Mouse (Mus musculus) liver, adult 2 months (tissue): Measurements from ENCODE around the gene Pawr. TPM values are rescaled to one million over a fixed set of nuclear protein-coding genes. Genes with fewer than 3 reads are reported as not detected.

ENCODE experiments used
- DNase-seq: peaks from one replicate; pipeline ENCODE4 v3.0.0-alpha.2; 2011; ENCODE audit warnings: low read depth, low spot score; ENCODE audit errors: extremely low read depth
- H3K27ac ChIP-seq: fragments of 200-500 bp; replicated peaks from 2 replicates; pipeline ENCODE4 v1.5.1; 2012; ENCODE audit warnings: low read depth, mild to moderate bottlenecking, control low read depth, inconsistent platforms, low read length; ENCODE audit not compliant: insufficient read depth
- H3K27me3 ChIP-seq: fragments of 200-500 bp; 2 replicates; pipeline ENCODE4 v1.6.1; 2012; ENCODE audit warnings: mild to moderate bottlenecking, moderate library complexity, low read length, inconsistent platforms; ENCODE audit not compliant: control insufficient read depth, insufficient read depth
- H3K36me3 ChIP-seq: fragments of 200-500 bp; 2 replicates; pipeline ENCODE4 v1.6.1; 2012; ENCODE audit warnings: low read length, inconsistent platforms; ENCODE audit not compliant: control insufficient read depth, insufficient read depth
- H3K4me1 ChIP-seq: fragments of 200-500 bp; 2 replicates; pipeline ENCODE4 v1.6.1; 2011; ENCODE audit warnings: low read length; ENCODE audit not compliant: control insufficient read depth, insufficient read depth
- H3K4me3 ChIP-seq: fragments of 200-500 bp; 2 replicates; pipeline ENCODE4 v1.5.1; 2011; ENCODE audit warnings: low read depth, mild to moderate bottlenecking, control low read depth, low read length, moderate library complexity; ENCODE audit not compliant: insufficient read depth
- H3K79me2 ChIP-seq: fragments of 200-500 bp; 2 replicates; pipeline ENCODE4 v1.6.1; 2012; ENCODE audit warnings: inconsistent platforms, mild to moderate bottlenecking, low read length, moderate library complexity; ENCODE audit not compliant: control insufficient read depth, insufficient read depth
- H3K9ac ChIP-seq: fragments of 200-500 bp; 2 replicates; pipeline ENCODE4 v1.6.1; 2012; ENCODE audit warnings: low read depth, mild to moderate bottlenecking, control low read depth, inconsistent platforms, low read length
- CTCF ChIP-seq: fragments of 200-500 bp; IDR thresholded peaks from 2 replicates; pipeline ENCODE4 v1.5.1; 2011; ENCODE audit warnings: low read depth, low read length, control low read depth
- POLR2A ChIP-seq: fragments of 200-500 bp; IDR thresholded peaks from 2 replicates; pipeline ENCODE4 v1.6.1; 2011; ENCODE audit warnings: low read length, control low read depth; ENCODE audit not compliant: insufficient read depth; ENCODE audit errors: extremely low read depth
- WGBS: fragments of 180-500 bp; shearing (Covaris S2); methylation state at CpG from one replicate; pipeline ENCODE4 v1.1.7; 2018; 5-methylcytosine and 5-hydroxymethylcytosine counted together
- polyA plus RNA-seq: library from polyadenylated mRNA; depleted of rRNA; stranded (reverse); fragments of >200 nt; gene quantifications from 2 replicates; pipeline ENCODE4 v1.2.3, GENCODE M21; 2012
- total RNA-seq: library from RNA; depleted of rRNA; stranded (reverse); fragments of >200 nt; gene quantifications from 2 replicates; pipeline ENCODE4 v1.2.3, GENCODE M21; 2014

The Pawr gene
- total and polyA plus RNA-seq, 2 experiments, result 5.0 to 7.1 TPM

- TF ChIP-seq POLR2A (no peak), CTCF (no peak)
- DNase-seq, result no peak
- Histone ChIP-seq H3K27me3 (no peaks in the 10 kb centered on the region), H3K4me1 (peaks cover 7% of the 10 kb centered on the region), H3K79me2 (peaks cover 14% of the 10 kb centered on the region; the same call in 1 of the 2 replicates), H3K36me3 (0 out of 2 replicates have a peak, but pooled peaks cover 2% of the 10 kb centered on the region), H3K27ac (no peak overlapping the region), H3K4me3 (no peak overlapping the region), H3K9ac (no peak overlapping the region)
- 98% methylated on average over 5 of the region's 5 CpGs for WGBS
These were observed 34.3 kb downstream of the Pawr start for GRCm38 (mm10) chr10:108366251-108366650.

GRCm38 (mm10) chr10:108368358-108368757 is 36.4 kb downstream of the Pawr start:
- 69% methylated on average over 6 of the region's 6 CpGs for WGBS
- H3K4me1 ChIP-seq, result peaks cover 6% of the 10 kb centered on the region
- no peak overlapping the region for H3K4me3 ChIP-seq
- peaks cover 19% of the 10 kb centered on the region; the same call in 1 of the 2 replicates for H3K79me2 ChIP-seq
- H3K27me3 ChIP-seq, result no peaks in the 10 kb centered on the region
- H3K27ac ChIP-seq, result no peak overlapping the region
- 0 out of 2 replicates have a peak, but pooled peaks cover 2% of the 10 kb centered on the region for H3K36me3 ChIP-seq
- no peak overlapping the region for H3K9ac ChIP-seq
- DNase-seq, result peak; percentile 89
- TF ChIP-seq CTCF (no peak), POLR2A (no peak)

GRCm38 (mm10) chr10:108372258-108372657 is 40.3 kb downstream of the Pawr start:
- H3K79me2 ChIP-seq, result peaks cover 34% of the 10 kb centered on the region
- H3K27me3 ChIP-seq, result no peaks in the 10 kb centered on the region
- no peak overlapping the region for H3K27ac ChIP-seq
- 95% methylated on average over 7 of the region's 7 CpGs for WGBS
- H3K36me3 ChIP-seq, result no peaks in the 10 kb centered on the region
- no peak for DNase-seq
- H3K9ac ChIP-seq, result no peak overlapping the region
- no peak overlapping the region for H3K4me3 ChIP-seq
- TF ChIP-seq CTCF, result no peak
- no peak for TF ChIP-seq POLR2A
- H3K4me1 ChIP-seq, result peaks cover 6% of the 10 kb centered on the region

- TF ChIP-seq POLR2A, result no peak
- no peak for TF ChIP-seq CTCF
- no peak overlapping the region for H3K4me3 ChIP-seq
- H3K27ac ChIP-seq, result no peak overlapping the region
- DNase-seq, result no peak
- no peaks in the 10 kb centered on the region for H3K27me3 ChIP-seq
- peaks cover 40% of the 10 kb centered on the region for H3K79me2 ChIP-seq
- 95% methylated on average over 5 of the region's 5 CpGs for WGBS
- H3K36me3 ChIP-seq, result no peaks in the 10 kb centered on the region
- no peak overlapping the region for H3K9ac ChIP-seq
- peaks cover 6% of the 10 kb centered on the region for H3K4me1 ChIP-seq
These were observed 40.9 kb downstream of the Pawr start for GRCm38 (mm10) chr10:108372858-108373257.

DNA sequence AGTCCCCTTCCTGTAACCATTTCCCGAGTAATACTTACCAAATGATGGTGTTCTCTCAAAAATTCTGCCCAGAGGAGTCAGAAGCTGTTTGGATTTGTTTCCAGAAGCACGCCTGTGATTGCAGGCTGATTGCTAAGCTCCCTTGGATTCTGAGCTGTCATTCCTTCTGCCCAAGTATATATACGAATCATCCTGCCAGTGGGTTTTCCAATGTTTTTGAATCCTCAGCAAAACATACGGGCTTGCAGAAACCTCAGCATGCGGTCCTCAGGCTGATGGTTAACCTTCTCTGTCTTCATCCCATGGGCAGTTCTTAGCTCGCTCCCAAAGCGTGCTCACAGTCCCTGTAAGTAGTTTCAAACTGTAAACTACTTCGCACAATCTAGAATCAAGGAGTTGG is 43.9 kb downstream of the Pawr start:
- Histone ChIP-seq H3K27ac (no peak overlapping the region), H3K4me1 (no peaks in the 10 kb centered on the region), H3K79me2 (peaks cover 30% of the 10 kb centered on the region), H3K4me3 (no peak overlapping the region), H3K27me3 (no peaks in the 10 kb centered on the region), H3K9ac (no peak overlapping the region), H3K36me3 (no peaks in the 10 kb centered on the region)
- no peak for TF ChIP-seq POLR2A
- no peak for TF ChIP-seq CTCF
- DNase-seq, result no peak
- WGBS, result 95% methylated on average over 8 of the region's 8 CpGs

- TF ChIP-seq CTCF (no peak), POLR2A (no peak)
- no peak overlapping the region for H3K27ac ChIP-seq
- H3K36me3 ChIP-seq, result no peaks in the 10 kb centered on the region
- no peak overlapping the region for H3K9ac ChIP-seq
- WGBS, result 94% methylated on average over 4 of the region's 4 CpGs
- peaks cover 28% of the 10 kb centered on the region for H3K79me2 ChIP-seq
- no peak for DNase-seq
- H3K27me3 ChIP-seq, result no peaks in the 10 kb centered on the region
- no peak overlapping the region for H3K4me3 ChIP-seq
- no peaks in the 10 kb centered on the region for H3K4me1 ChIP-seq
These were observed 44.4 kb downstream of the Pawr start for GRCm38 (mm10) chr10:108376366-108376765.
